Mouse (Mus musculus) stomach, postnatal 0 days (tissue): ENCODE data around the gene Carmil1.

ENCODE experiments used
- CTCF ChIP-seq: IDR thresholded peaks from 2 replicates; pipeline ENCODE4 v1.5.1; 2016; ENCODE audit warnings: antibody characterized with exemption, low read depth, mild to moderate bottlenecking, moderate library complexity
- EP300 ChIP-seq: optimal IDR thresholded peaks from 2 replicates; pipeline ENCODE3; 2016; ENCODE audit warnings: antibody characterized with exemption

DNA sequence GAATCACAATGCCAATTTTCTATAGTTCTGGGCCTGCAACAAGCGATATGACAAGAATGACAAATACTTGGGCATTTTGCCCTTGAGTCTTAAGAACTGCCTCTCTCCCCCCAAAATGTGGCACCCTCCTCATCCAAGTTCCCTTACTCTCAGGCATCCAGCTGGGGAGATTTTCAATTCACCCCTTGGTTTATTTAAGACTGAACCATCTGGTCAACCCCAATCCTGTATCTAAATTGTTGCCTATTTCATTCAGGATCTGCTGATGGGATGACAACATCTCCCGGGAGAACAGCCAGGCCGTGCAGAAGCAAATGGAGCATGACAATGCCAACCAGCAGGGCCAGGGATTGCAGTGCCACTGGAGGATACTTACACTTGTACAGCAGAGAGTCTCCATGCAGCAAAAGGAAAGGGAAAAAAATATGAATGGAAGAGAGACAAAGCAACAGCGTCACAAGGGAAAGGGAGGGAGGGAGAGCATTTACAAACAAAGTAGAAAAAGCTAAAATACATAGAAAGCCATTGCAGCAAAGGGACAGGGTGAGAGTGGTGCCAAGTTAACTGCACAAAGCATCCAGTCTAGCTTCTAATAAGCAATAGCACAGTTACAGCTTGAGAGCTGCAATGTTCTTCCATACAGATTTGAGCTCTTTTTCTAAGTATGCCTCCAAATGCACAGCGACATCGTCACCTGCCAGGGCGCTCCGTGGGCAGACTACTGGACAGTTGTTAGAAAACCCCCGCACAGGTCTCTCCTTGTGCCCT, 231.1 kb downstream of the Carmil1 start:
- TF ChIP-seq CTCF, result no peak
- no peak for TF ChIP-seq EP300
